Mouse (Mus musculus) thymus, postnatal 36 days (tissue): ENCODE results near the gene Cyb561a3.
"Not testable (repeated sequence)": the region's sequence is repeated elsewhere in the genome, so short reads cannot be mapped to it uniquely, and the experiment has no call there.

Experiments used
- DNase-seq, 2 experiments: peaks; one replicate each; pipeline ENCODE4 v3.0.0; 2022; ENCODE audit warnings: mixed read lengths in 2 of 2

Gene Cyb561a3

DNA sequence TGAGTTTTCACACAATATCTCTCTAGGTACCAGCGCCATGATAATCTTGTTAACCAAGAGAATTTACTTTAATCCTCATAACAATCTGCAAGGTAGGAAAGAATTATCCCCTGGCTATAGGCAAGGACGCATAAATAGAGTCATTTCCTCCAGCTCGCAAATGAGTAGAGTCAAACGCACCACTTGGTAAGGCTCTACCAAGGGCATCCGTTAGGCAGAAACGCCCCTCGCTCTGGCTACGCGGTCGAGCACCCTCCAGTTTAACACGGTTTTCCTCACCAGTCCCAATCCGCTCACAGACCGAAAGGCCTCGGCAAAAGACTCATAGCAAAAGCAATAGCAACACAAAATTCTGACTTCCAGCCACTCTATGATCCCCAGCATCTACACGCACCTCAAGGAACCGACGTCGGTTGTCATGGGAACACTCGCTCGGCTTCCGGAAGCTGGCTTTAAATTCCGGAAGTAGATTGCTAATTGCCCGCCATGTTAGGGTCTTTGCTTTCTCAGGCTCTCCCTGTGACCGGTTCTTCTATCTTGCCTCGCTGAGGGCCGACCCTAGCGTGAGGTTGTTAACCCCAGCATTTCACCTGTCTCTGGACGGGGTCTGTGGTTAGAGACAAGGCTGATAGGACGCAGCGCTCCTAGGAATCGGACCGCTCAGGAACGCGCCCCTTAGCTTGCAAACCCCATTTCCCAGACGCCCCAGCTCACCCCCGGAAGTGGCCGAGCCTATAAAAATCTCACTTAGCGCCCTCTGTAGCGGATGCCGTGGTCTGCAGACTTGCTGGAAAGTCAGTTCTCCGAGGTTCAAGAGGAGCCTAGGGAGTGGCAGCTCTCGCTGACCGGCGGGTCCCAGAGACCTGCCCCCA is at the start of gene Cyb561a3, which contains the start of gene Tmem138:
Gene Cyb561a3 (plus strand): TSS at position 483 of the 872 bp plus-strand sequence.
Gene Tmem138 (minus strand): TSS at position 673 of the 872 bp plus-strand sequence.
- DNase-seq = peak; percentile 92 to 93

GRCm38 (mm10) chr19:10530082-10530481 is 46.9 kb upstream of the Cyb561a3 start:
- no peak for DNase-seq

DNA sequence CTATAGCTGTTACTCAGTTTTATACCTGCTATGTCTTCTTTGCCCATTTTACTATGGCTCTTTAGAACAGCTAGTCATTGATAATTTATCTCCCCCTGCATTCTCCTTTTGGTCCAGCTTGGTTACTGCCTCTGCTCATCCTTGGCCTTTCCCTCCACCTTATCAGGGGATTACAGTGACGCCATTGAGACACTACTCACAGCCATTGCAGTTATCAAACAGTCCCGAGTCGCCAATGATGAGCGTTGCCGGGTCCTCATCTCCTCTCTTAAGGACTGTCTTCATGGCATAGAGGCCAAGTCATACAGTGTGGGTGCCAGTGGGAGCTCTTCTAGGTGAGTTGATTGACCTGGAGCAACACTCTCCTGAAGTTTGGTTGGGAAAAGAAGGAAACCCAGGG is 37.5 kb upstream of the Cyb561a3 start:
- DNase-seq = no peak

- peak; percentile 88 to 90 for DNase-seq
Measured at GRCm38 (mm10) chr19:10555624-10556510, 21.1 kb upstream of the Cyb561a3 start, which contains the start of gene Tmem216. Tmem216 (minus strand) TSS chr19:10556238.

DNA sequence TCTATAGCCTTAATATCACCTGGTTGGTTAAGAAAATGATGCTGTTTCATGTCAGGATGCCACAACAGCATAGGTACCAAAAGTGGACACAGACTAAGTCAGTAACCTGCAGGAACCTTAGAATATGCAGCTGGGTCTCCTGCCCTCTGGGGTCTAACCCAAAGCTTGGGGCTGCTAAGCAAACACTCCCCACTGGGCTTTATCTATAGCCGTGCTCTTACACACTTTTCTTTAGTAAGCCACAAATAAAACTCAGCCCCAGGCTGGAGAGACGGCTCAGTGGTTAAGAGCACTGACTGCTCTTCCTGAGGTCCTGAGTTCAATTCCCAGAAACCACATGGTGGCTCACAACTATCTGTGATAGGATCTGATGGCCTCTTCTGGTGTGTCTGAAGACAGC is 20.0 kb upstream of the Cyb561a3 start:
- no peak for DNase-seq

- DNase-seq = no peak
Measured at GRCm38 (mm10) chr19:10557430-10557829, 19.5 kb upstream of the Cyb561a3 start.

GRCm38 (mm10) chr19:10557837-10558375 is 19.1 kb upstream of the Cyb561a3 start:
- DNase-seq = not testable (repeated sequence)

- no peak for DNase-seq
Measured at GRCm38 (mm10) chr19:10560108-10560507, 16.9 kb upstream of the Cyb561a3 start.

DNA sequence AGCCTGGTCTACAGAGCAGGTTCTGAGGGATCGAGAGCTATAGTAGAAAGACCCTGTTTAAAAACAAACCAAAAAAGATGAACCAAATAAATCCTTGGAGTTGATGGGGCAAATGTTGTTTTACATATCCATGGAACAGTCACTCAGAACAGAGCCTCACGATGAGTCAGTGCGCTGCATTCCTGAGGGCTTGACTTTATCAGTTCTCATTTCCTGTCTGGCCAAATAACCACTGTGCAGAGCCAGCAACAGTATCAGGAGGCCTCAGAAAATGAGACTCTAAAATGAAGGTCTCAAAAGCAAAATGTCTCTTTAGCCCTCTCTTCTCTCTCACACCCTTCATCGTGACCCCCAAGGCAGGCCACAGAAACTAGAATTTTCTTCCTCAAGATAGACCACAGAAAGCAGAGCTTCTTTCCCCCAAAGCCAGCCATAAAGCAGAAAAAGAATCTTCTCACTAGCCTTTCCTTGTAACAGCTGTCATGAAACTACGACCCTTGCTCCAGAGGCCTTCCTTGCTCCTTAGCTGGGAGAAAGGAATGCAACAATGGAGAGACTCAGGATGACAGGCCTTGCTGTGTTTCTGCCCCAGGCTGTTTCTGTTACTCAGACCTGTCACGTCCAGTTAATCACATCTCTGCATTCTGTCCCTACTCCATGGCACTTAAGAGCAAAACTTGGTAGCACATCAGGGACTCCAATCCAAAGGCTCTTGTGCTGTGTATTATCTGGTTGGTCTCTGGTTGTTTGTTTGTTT is 15.2 kb upstream of the Cyb561a3 start:
- no peak for DNase-seq

DNA sequence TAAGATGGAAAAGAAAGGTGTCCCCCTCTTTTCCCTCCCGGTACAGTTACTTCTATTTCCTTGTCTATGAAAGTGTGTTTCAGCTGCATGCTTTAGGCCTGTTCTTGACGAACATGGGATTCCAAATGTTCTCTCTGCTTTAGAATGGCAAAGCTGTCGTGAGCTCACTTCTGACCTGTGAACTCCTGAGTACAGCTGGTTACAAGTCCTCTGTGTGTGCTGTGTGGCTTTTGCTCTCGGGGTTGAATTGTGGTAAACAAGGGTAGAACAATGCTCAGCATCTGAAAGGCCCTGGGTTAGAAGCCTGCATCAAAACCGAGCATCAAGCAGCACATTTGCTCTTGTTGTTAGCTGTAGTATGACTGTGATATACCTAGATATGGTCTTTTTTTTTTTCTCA is 14.6 kb upstream of the Cyb561a3 start:
- no peak for DNase-seq

GRCm38 (mm10) chr19:10564278-10564677 is 12.7 kb upstream of the Cyb561a3 start:
- no peak for DNase-seq

DNA sequence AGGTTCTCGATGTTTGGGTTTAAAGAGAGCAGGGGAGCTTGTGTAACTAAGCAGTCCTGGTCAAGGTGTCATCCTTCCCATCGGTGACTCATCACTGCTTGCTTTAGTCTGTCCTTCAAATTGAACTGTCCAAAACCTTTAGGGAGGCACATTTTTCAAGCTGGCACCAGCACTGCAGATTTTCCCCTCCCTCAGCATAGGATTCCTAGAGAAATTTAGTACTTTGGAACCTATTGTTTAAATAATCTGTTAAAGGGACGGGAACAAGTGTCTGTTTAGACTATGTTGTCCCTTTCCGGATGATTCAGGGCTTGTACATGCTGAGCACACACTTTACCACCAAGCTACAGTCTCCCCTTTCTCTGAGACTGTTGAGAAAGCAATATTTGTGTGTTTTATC is 11.8 kb upstream of the Cyb561a3 start:
- no peak for DNase-seq

- DNase-seq = no peak
Measured at GRCm38 (mm10) chr19:10569627-10570026, 7.3 kb upstream of the Cyb561a3 start.

DNA sequence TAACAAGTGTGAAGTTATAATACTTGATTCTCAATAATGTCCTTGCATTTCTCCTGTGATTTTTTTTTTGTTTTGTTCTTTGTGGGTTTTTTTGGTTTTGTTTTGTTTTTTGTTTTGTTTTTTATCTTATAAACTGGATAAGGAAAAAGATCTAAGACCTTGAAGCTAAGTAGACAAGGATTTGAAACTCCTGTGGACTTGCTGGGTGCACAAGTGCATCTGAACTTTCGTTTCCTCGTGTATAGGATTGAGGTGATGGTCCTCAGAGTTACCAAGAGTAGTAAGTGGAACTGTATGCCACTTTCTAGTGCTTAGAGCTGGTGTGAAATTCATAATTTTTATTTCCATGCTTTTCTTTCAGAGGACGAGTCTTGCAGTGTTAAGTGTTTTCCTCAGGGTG is 3.1 kb downstream of the Cyb561a3 start:
- DNase-seq = no peak

- DNase-seq = no peak
Measured at GRCm38 (mm10) chr19:10580761-10581160, 3.8 kb downstream of the Cyb561a3 start.

DNA sequence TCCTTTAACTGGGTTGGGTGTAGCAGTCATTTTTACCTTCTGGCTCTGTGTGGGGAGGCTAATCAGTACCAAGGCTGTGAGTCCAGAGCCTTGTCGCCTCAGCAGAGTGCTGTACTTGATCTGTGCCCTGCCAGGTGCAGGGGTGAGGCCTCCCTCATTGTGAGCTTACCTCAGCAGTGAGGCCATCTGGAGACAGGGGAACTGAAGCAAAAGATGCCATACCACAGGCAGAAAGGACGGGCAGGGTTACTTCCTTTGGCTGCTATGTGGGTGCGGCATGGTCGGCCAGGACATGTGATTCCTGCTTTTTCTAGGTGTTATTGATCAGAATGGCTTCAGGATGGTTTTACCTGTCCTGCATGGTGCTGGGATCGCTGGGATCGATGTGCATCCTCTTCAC is 5.0 kb downstream of the Cyb561a3 start:
- no peak for DNase-seq

- no peak for DNase-seq
Measured at GRCm38 (mm10) chr19:10583550-10584146, 6.7 kb downstream of the Cyb561a3 start.

DNA sequence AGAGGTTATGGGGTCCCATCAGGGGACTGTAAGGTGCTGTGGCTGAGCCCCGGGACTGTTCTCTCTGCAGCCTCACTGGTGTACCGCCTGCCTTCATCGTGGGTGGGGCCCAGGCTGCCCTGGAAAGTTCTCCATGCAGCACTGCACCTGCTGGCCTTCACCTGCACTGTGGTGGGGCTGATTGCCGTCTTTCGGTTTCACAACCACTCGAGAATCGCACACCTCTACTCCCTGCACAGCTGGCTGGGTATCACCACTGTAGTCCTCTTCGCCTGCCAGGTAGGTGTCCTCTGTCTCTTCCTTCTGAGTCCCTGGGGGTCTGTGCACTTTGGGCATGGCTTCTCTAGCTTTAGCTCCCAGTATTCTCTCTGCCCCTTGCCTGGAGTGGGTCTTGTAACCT is 8.1 kb downstream of the Cyb561a3 start:
- peak in 1 of 2 experiments; percentile 22 for DNase-seq

DNA sequence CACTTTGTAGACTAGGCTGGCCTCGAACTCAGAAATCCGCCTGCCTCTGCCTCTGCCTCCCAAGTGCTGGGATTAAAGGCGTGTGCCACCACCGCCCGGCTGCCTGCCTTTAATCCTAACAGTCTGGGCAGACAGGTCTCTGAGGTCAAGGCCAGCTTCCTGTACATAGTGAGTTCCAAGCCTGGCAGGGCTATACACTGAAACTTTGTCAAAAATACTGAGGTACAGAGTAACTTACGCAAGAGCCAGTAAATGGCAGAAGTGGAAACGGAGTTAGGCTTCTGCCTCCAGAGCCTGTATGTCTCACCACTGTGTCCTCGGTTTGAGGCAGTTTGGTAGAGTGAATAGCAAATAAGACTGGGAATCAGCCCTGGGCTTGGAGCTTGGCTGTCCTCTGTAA is 10.3 kb downstream of the Cyb561a3 start:
- no peak for DNase-seq

GRCm38 (mm10) chr19:10589127-10589857 is 12.3 kb downstream of the Cyb561a3 start:
- DNase-seq = no peak

GRCm38 (mm10) chr19:10590301-10590700 is 13.3 kb downstream of the Cyb561a3 start:
- no peak for DNase-seq
